Mouse (Mus musculus) urinary bladder, postnatal 4 days (tissue): ENCODE results near the gene Castor2.

ENCODE experiments used
- DNase-seq, 2 experiments: peaks; one replicate each; pipeline ENCODE4 v3.0.0; 2021 to 2022; ENCODE audit warnings: low spot score in 2 of 2

The Castor2 gene

DNA sequence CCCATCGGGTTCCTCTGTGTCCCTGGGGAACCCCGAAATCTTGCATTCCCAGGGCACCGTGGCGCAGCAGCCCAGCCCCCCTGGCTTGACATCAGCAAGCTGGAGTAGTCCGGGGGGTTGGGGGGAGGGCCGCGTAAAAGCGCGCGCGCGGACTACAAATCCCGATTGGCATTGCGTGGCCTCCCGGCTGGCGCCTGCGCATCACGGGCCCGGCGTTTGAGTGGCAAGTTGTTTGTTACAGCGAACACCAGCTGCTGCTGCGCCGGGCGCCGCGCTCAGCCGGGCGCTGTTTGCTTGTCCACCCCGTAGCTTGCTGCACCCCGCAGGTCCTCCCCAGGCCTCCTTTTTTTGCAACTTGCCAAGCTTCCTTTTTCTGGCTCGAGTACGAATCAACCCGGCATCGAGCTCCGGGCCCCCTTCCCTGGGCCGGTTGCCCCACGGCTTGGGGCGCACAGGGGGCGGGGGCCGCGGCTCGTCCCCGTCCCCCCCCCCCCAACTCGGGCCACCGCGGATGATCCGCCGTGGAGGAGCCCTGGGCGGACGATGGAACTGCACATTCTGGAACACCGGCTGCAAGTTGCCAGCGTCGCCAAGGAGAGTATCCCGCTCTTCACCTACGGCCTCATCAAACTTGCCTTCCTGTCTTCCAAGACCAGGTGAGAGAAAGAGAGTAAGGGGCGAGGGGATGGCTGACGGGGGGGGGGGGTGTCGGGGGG lies at the start of gene Castor2:
Gene Castor2 (plus strand): TSS at position 216 of the 716 bp plus-strand sequence.
- DNase-seq: peak; percentile 90 to 91

DNA sequence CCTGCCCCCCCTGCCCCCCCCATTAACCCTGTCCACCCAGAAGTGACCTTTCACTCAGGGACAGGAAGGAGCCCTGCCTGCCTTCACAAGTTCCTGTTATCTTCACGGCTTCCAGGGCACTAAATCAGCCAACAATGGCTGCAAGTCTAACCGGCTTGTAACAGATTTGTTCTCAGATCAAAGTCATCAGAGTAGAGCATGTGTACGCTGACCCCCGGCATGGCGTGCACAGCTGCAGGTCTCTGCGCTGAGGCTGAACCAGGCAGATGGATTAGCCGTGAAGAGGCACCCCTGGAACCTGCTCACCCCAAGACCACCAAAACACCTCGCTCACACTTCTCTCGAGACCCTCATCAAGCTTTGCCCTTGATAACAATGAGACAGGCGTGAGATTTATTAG lies 48.8 kb upstream of the Castor2 start:
- DNase-seq: no peak

DNA sequence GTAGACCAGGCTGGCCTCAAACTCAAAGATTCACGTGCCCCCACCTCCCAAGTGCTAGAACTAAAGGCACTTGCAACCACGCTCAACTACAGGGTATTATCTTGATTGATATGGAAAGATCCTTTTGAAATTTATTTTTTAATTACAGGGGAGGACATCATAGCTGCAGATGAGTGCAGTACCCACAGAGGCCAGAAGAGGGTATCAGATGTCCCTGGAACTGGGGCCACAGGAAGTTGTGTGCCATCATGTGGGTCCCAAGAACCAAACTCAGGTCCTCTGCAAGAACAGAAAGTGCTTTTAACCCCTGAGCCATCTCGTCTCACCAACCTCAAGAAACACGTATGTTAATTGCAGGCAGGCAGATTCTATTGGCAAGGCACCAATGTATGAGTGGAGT lies 46.9 kb upstream of the Castor2 start:
- no peak for DNase-seq

DNA sequence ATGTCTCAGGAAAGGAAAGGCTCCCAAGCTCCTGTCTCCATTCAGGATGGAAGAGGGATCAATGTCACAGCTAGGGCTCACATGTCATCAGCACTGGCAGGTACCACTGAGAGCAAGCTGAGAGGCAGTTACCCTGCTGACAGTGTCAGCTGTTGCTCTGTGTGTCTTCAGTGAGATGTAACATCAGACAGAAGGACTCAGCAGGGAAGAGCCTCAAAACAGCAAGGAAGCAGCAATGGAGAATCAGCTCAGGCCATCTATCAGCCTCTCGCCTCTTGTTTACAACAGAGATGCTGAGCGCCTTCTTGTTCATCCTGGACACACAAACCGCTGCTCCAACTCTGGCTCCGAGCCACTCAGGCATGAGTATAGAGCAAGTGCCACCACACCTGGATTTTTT lies 45.0 kb upstream of the Castor2 start:
- DNase-seq: no peak

DNA sequence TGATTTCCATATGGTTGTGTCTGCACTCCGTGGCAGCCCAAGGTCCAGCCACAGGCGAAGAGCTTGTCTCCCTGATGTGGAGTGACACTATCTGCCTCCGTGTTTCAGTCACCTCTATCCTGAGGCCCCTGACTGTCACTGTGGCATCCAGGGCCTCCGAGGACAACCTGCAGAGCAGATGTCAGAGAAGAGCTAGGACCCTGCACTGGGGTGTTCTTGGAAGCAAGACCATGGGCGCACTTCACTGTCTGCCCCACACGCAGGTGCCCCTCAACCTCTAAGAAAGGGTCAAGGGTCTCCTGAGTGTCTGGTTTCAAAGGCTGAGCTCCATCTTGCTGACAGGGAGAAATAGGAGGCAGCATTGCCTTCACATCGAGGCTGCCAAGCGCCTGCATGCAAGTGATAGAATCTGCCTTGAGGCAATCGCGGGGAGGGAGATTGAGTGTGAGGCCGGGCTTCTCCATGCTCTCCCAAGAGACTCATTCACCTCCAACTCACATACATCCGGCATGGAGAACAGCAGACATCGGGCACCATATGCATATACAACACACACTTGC lies 40.6 kb upstream of the Castor2 start:
- DNase-seq: no peak

DNA sequence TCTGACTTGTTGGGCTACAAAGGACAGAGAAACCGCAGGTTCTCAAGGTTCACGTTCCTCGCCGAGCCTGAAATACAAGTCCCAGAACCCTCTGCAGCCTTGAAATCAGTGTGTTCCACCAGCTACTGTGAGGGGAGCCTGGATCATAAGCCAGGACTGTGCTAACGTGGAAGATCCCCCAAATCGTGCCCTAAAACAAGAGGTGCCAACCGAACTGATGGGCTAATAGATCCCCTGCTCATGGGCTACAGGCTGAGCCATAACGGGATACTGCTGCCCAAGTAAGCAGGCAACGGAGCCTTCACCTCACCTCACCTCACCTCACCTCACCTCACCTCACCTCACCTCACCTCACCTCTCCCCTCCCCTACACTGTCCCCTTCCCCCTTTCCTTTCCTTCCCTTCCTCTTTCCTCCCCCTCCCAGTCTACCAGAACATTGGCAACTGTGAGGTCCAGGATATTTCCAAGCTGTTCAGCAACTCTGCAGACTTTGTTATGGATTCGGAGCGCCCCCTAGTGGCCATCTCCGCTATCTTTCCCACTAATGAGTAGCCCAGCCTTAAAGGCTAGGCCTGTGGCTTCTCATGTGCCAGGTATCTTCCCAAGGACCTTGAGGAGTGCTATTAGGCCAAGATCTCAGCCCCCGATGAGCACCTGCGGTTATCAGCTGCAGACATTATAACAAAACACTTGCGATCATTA lies 36.0 kb upstream of the Castor2 start:
- peak; percentile 75 to 92 for DNase-seq

DNA sequence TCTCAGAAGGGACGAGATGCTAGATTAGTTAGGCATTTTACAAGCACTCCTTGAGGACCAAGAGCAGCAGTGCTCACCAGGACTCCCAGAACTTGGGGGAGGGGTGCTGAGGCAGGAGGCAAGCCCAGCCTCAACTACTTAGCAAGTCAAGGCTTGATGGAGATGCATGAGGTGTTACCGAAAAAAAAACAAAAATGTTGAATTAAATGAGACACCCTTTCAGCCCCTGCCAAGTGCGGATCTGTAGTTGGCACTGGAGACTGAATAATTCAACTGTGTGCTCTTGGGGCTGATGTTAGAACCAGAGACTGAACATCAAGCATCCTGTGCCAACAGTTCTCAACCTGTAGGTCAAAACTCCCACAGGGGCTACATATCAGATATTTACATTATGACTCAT lies 33.2 kb upstream of the Castor2 start:
- no peak for DNase-seq

DNA sequence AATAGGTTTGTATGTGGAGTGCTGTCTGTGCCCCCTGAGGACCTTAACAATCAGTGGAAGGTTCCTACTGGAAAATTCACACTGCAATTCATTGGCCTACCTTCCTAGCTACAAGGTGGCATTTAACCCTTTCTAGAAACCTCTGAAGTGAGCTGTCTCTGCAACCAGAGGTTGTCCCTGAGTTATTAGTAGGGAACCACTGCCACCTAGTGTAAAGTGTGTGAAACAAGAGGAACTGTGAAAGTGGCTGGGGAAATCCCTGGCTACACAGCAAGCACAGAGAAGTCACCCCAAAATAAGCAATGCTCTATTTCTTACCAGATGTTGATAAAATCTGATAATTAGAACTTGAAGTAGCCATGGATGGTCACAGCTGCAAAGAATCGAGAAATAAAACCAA lies 31.6 kb upstream of the Castor2 start:
- no peak for DNase-seq

DNA sequence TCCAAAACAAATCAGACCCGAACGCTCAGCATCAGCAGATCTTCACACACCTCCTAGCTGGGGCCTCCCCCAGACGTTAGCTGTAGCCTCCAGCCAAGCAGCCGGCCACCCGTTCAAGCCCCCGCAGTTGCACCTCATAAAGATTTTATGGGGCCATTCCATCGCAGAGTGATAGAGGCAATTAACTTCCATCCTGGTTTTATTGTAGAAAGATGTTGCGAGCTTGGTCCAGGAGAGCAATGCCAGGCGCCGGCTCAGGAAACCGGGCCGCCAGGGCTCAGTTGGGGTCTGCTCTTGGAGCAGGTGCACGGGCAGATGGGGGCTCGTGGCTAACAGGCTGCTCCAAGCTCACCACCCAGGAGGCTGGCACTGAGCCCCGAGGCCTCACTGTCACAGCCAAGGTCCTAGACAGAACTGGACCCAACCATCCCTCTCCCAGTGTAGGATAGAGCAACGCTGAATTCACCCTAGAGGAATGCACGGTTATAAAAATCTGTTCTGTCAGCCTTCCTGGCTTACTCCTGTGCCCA lies 25.9 kb upstream of the Castor2 start:
- peak; percentile 45 to 63 for DNase-seq

DNA sequence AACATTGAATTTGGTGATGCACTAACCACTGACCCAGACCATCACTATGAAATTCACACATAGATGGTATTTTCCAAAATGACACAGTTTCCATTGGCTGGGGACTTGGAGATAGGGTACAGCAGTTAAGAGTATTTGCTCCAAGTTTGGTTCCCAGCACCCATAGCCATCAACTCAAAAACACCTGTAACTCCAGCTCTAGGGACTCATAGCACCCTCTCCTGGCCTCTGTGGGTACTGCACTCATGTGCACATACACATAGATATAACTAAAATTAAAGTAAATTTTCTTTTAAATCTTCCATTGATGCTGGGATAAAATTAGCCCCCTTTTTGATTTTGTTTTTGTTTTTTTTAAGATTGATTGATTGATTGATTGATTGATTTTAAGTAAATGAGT lies 25.1 kb upstream of the Castor2 start:
- no peak for DNase-seq

DNA sequence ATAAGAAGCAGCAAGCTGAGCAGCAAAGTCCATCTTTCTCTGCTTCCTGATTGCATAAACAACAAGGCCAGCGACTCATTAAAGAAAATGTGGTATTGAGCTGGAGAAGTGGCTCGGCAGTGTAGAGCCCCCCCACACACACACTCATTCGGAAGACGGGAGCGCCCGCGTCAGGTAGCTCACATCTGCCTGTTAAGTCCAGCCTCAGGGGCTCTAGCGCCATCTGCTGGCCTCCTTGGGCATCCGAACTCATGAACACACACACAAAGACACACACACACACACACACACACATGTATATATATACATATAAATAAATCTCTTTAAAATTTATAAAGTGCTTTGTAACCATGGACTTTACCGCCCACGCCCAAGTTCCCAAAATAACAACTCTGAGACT lies 23.3 kb upstream of the Castor2 start:
- no peak for DNase-seq

DNA sequence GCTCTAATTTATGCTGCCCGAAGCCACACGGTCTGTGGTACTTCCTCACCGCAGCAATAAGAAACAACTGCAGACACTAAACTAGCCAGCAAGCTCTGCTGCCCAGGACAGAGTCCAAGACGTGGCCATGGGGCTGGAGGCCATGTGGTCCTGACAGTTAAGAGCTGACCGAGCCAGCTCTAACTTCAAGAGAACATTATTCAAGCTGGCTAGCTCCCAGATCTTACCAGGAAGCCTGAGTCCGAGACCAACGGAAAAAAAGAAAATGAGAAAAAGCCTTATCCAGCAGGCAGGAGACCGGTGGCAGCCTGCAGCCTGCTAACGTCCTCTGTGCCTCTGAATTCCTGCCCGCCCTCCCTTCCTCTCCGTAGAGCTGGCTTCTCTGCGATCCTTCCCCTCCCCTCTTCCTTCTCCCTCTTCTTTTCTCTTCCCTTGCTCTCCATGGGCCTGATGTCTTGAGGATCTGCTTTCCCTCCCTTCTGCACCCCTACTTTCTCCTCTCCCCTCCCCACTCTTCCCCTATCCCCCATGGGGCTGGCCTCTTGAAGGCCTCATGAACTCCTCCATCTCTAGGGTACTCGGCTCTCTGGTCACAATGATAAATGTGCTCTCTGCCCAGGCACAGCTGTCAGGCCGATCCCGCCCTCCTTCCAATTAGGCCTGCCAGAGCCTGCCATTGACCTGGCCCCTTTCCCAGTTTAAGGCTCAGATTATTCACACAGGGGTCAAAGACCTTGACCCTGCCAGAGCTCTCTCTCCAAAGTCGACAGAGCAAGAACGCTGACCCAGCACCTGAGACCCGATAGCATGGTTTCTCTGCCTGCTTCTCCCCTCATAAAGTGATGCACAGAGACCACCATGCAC lies 18.6 kb upstream of the Castor2 start:
- DNase-seq: no peak

DNA sequence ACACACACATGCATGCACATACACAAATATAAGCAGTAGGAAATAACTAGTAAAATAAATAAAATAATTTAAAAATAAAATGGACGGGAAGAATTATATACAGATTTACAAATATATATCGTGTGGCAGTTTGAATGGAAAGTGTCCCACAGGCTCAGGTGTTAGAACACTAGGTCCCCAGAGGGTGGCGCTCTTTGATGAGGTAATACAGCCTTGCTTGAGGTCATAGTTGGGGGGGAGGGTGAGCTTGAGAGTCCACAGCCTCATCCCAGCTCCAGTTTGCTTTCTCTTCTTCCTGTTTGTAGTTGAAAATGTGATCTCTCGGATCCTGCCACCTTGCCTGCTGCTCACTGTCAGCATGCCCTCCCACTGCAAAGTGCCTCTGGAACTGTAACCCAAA lies 14.3 kb upstream of the Castor2 start:
- no peak for DNase-seq

DNA sequence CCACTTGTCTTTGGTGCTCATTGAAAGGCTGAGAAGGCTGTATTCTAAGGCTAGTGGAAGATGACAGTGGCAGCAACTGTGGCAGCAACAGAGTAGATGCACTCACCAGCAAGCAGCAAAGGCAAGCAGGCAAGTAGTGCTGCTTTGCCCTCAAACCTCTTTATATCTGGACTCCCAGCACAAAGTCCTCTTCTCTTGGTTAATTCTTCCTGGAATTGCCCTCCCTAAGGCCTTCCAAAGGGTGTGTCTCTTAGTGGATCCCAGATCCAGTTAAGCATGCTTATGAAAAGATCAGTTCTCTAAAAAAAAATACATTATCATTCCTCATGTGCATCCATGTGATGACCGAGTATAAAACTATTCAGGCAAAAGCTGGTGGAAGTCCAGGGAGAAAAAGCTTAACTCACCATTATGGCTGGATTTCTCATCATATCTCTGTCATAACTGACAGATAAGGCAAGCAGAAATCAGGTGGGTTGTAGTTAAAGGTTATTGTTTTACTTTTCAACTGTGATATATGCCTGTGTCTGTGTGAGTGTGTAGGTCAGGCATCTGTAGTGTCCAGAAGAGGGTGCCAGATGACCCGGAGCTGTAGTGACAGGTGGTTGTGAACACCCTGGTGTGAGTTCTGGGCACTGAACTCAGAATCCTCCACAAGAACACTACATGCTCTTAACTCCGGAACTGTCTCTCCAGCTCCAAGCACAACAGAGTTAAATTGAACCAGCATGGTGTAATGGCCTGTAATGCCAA lies 13.4 kb upstream of the Castor2 start:
- DNase-seq: no peak

DNA sequence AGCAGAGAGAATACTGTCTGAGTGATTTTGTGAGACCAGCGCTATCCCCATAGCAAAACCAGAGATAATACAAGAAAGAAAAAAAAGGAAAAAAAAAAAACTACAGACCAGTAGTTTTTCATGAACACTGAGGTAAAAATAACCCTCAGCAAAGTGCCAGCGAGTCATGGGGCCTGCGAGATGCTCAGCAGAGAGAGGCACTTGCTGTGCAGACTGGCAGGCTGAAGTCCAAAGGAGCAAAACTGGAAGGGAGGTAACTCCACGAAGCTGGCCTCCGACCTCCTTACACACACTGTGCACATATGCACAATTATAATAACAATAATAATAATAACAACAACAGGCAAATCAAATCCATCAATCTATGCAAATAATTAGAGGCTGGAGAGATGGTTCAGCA lies 12.3 kb upstream of the Castor2 start:
- DNase-seq: no peak

DNA sequence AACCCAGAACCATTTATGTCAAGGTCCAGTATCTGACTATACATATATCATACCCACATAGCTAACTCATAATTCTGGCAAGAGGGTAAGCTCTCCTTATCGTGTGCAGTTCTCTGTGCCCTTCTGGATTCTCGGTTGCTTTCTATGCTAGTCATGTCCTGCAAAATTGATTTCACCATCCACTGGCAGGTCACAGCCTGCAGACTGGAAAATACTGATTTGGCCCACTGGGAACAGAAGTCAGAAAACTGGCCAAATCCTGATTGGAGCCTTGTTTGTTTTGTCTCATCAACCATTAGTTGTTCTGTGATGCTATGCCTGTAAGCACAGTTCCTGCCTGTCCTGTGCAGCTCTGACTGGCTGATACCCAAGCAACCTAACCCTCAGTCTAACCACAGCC lies 3.7 kb upstream of the Castor2 start:
- DNase-seq: no peak

DNA sequence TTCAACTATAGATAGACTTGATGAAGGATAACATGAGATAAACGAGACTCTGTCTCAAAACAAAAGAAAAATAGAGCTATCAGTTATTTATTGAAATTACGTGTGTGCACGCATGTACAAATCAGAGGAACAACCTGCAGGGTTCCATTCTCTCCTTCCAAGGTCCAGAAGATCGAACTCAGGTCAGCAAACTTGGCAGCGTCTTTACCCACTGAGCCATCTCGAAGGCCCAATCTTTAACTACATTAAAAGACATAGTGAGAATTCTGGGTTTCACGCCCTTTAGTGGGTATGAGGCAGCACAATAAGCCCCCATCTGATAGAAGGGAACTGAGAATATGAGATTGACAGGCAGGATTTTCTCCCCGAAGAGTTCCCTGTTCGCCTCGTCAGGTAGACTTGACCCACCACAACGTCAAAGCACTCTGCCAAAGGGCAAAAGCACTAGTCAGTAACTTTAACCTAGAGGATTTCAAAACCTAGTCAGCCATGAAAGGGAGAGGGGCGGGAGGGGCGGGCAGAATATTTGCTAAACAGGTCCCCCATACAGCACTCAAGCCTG lies 1.1 kb upstream of the Castor2 start:
- DNase-seq: no peak

DNA sequence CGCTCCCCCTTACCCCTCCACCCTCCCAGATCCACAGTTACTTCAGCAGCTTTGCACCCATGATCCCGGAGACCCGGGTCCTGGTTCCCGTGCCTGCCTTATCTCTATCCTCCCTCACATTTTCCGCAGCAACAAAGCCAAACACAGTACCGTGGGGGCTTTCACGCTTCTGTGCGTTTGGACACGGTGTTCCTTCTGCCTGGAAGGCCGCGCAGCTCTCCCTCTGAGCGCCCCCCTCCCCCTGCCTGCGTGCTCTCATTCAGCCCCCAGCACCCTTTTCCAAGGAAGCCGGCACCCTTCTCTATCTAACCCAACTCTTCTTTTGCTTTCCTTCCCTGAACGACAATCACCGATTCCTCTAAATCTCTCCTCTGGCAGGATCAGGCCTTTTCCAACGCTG lies 535 bp upstream of the Castor2 start:
- peak in 1 of 2 experiments; percentile 35 for DNase-seq

DNA sequence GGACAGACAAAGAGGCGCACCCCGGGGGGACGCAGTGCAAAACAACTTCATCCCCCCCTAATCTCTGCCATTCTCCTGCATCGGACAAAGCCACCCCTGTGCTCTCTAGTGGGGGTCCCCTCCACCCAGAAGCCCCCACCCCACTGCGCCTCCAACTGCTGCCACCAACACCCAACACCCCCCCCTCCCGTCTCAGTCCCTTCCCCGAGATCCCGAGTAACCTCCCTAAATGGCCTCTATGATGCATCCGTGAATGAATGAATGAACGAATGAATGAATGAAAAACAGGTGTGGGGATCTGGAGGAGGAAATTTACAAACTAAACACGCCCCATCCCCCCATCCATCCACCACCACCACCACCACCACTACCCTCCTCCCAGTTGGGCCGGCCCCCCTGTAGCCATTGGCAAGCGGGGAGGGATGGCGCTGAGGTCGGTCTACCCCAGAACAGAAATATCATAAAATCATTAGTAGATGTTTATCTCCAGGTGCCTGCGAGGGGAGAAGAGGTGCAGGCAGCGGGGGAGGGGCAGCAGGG lies 791 bp downstream of the Castor2 start:
- DNase-seq: no peak

DNA sequence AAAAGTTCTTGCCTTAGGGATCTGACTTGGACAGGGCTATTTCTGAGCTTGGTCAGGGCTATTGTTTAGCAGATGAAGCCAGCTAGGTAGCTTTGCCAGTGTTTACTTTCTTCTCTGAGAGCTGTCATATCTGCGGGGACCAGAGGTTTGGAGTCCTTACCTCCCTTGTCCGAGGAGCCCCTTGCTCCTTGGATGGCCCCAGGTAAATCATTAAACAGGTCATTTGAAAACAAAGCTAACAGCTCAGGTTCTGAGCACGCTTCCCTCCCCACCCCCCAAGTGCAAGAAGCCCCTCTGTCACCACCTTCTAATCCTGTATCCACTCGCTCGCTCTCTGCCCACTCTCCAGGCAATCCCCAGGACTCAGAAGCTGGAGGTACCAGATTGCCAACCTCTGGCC lies 1.8 kb downstream of the Castor2 start:
- DNase-seq: no peak

DNA sequence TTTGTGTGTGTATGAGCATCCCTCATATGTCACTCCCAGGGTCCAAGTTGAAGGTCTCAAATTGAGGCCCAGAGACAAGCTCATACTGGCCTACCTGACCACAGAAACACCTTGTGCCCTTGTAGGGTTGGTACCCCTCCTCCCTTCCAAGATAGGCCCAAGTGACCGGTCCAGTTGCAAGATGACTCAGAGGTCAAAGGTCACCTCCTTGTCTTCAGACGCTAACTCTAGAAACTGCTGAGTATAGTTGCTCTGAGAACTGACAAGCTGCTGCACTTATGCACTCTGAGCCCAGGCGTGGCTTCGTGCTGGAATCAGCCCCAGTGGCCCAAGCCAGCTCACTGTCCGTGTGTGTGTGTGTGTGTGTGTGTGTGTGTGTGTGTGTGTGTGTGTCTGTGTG lies 2.4 kb downstream of the Castor2 start:
- DNase-seq: no peak
